Mouse (Mus musculus): Measurements from ENCODE around the gene Ccn5. TPM values are rescaled to one million over a fixed set of nuclear protein-coding genes. Genes with fewer than 3 reads are reported as not detected.

The Ccn5 gene
- polyA plus RNA-seq, 1 experiment from 2014 or later, result 0.09 TPM

DNA sequence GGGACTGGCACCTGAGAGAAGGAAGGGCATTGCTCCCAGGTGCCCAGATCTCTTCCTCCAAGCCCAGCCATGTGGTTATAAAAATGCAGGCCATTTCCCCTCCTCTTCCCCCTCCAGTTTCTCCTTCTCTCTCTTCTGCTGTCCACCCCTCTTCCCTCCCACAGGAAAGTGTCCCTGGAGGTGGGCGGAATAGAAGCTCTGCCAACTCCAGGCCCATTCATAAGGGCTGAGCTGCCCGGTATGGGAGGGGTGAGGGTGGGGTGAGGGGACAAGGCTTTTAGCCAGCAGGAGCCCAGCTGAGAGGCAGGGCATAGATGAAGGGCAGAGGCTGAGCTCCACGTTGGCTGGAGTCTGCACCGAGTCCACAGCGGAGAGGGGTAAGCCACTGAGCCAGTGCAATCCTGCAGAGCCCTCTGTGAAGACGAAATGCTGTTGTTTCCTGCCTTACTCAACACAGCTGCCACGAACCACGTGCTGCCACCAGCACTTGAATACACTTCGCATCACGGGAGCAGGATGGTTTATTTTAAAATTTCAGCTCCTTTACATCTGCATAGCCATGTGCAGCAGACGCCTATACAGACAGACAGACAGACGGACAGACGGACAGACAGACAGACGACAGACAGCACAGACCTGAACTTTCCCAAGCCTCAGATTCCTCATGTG lies 56.3 kb downstream of the Ccn5 start:
- WGBS (ENCODE audit: insufficient replicate concordance), result 58% methylated on average over 14 of the region's 14 CpGs
- no peak overlapping the region for H3K27ac ChIP-seq
- no peak overlapping the region for H3K4me3 ChIP-seq (replicated peaks)
- H3K4me1 ChIP-seq (replicated peaks), result no peaks in the 10 kb centered on the region
- H3K9ac ChIP-seq, result no peak overlapping the region
- ATAC-seq (ENCODE audit: low read depth), result no peak
- no peaks in the 10 kb centered on the region for H3K27me3 ChIP-seq
- H3K9me3 ChIP-seq (replicated peaks), result no peaks in the 10 kb centered on the region
- no peak overlapping the region for H3K4me2 ChIP-seq
- no peak for DNase-seq
- H3K36me3 ChIP-seq, result no peaks in the 10 kb centered on the region

- Histone ChIP-seq H3K4me2 (no peak overlapping the region), H3K9me3 (replicated peaks) (no peaks in the 10 kb centered on the region), H3K4me3 (replicated peaks) (no peak overlapping the region), H3K27me3 (no peaks in the 10 kb centered on the region), H3K36me3 (no peaks in the 10 kb centered on the region), H3K4me1 (replicated peaks) (no peaks in the 10 kb centered on the region), H3K27ac (no peak overlapping the region), H3K9ac (no peak overlapping the region)
- ATAC-seq (ENCODE audit: low read depth) (no peak), DNase-seq (no peak)
- WGBS (ENCODE audit: insufficient replicate concordance), result 65% methylated on average over 6 of the region's 6 CpGs
These were observed 60.2 kb downstream of the Ccn5 start for GRCm38 (mm10) chr2:163880891-163881290.

Other genes with a start within 250 kb of the Ccn5 start
- 13.9 and 15.9 TPM in 2 replicates for gene Ttpal, start 218.5 kb upstream of the Ccn5 start, polyA plus RNA-seq (2015; fragmentation: Nextera tagmentation; extraction: Ambion mirVana)
- gene Serinc3, start 175.7 kb upstream of the Ccn5 start, polyA plus RNA-seq (2015; fragmentation: Nextera tagmentation; extraction: Ambion mirVana), result 112 and 130 TPM in 2 replicates
- 122 and 139 TPM in 2 replicates for gene Pkig, start 162.5 kb upstream of the Ccn5 start, polyA plus RNA-seq (2015; fragmentation: Nextera tagmentation; extraction: Ambion mirVana)
- gene Ada, start 70.6 kb upstream of the Ccn5 start, polyA plus RNA-seq (2015; fragmentation: Nextera tagmentation; extraction: Ambion mirVana), result 5.5 and 6.6 TPM in 2 replicates
- not detected in 2 replicates for gene Kcnk15, start 32.8 kb downstream of the Ccn5 start, polyA plus RNA-seq (2015; fragmentation: Nextera tagmentation; extraction: Ambion mirVana)
- 0.13 and 0.15 TPM in 2 replicates for gene Rims4, start 97.8 kb downstream of the Ccn5 start, polyA plus RNA-seq (2015; fragmentation: Nextera tagmentation; extraction: Ambion mirVana)
- gene Ywhab, start 174.1 kb downstream of the Ccn5 start, polyA plus RNA-seq (2015; fragmentation: Nextera tagmentation; extraction: Ambion mirVana), result 130 and 151 TPM in 2 replicates
- gene Pabpc1l, start 204.6 kb downstream of the Ccn5 start, polyA plus RNA-seq (2015; fragmentation: Nextera tagmentation; extraction: Ambion mirVana), result 0.30 and 0.39 TPM in 2 replicates
- 14.8 and 17.9 TPM in 2 replicates for gene Stk4, start 249.5 kb downstream of the Ccn5 start, polyA plus RNA-seq (2015; fragmentation: Nextera tagmentation; extraction: Ambion mirVana)

Measured in liver, embryonic 13.5 days (tissue).